Mouse (Mus musculus): ENCODE measurements at regions not wholly inside any gene's neighbourhood (a gene's known extent, or its start where the extent isn't known, plus 50 kb on each side); places are given as distances from the start of the nearest gene placed in this dataset.

DNA sequence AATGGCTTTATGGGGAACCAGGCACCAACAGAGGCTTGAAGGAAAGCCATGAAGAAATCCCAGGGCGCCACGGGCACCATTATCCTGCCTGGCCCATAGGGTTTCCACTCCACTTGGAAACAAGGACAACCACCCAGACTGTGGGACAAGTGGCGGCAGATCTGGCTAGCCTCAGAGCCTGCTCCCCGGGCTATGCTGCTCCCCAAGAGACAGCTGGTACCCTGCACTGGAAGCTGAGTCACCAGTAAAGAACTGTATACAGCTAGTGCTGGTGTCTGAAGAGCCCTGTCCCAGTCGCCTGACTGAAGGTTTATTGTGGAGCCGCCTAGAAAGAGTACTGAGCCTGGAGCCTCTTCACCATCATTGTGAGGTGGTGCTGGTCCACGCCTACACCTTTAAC is 140.6 kb upstream of the Zfp703 start:
- Histone ChIP-seq H3K36me3 (ENCODE audit: control insufficient read depth, insufficient read depth, low read length, poor library complexity, severe bottlenecking) (no peaks in the 10 kb centered on the region), H3K9me3 (replicated peaks; ENCODE audit: control insufficient read depth, insufficient read depth, low read length, poor library complexity, severe bottlenecking) (no peaks in the 10 kb centered on the region)

DNA sequence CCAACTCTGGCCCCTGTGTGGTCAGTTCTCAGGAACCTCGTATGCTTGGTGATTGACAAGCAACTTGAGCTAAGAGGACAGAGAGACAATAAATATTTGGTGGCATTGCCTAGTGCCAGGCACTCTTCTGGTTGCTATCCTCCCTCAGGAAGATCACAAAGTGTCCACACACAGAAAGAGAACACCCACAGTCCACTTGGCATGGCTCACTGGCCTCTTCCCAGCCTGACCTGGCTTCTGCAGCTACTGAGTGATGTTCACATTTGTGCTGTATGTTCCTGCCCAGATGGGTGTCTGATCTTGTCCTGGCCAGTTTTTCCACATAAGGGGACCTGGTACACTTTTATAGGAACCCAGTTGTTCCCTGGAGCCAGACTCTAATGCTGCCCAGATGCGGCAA is 136.8 kb upstream of the Zfp703 start:
- H3K36me3 ChIP-seq (ENCODE audit: control insufficient read depth, insufficient read depth, low read length, poor library complexity, severe bottlenecking): no peaks in the 10 kb centered on the region
- H3K4me3 ChIP-seq (ENCODE audit: low read depth, low read length): no peak overlapping the region
- no peaks in the 10 kb centered on the region for H3K27me3 ChIP-seq (ENCODE audit: control insufficient read depth, insufficient read depth, low read length, poor library complexity, severe bottlenecking)
- H3K9ac ChIP-seq (ENCODE audit: low read depth, poor library complexity, severe bottlenecking): no peak overlapping the region
- H3K9me3 ChIP-seq (replicated peaks; ENCODE audit: control insufficient read depth, insufficient read depth, low read length, poor library complexity, severe bottlenecking): no peaks in the 10 kb centered on the region
- H3K27ac ChIP-seq (ENCODE audit: insufficient read depth, low read length): no peak overlapping the region
- TF ChIP-seq EP300 (IDR thresholded peaks at IDR 0.05; ENCODE audit: insufficient read depth, low read depth, low read length): no peak
- TF ChIP-seq CTCF (IDR thresholded peaks at IDR 0.05; ENCODE audit: low read depth, low read length): no peak
- no peak for TF ChIP-seq POLR2A (IDR thresholded peaks at IDR 0.05; ENCODE audit: insufficient read depth, low read length)
- H3K4me1 ChIP-seq (ENCODE audit: control insufficient read depth, insufficient read depth, low read length): peaks cover 3% of the 10 kb centered on the region

More for the DNA sequence above, 140.6 kb upstream of the Zfp703 start:
- TF ChIP-seq POLR2A (IDR thresholded peaks at IDR 0.05; ENCODE audit: insufficient read depth, low read length) (no peak), CTCF (IDR thresholded peaks at IDR 0.05; ENCODE audit: low read depth, low read length) (no peak)
- Histone ChIP-seq H3K27ac (ENCODE audit: insufficient read depth, low read length) (no peak overlapping the region), H3K4me3 (ENCODE audit: low read depth, low read length) (no peak overlapping the region), H3K27me3 (ENCODE audit: control insufficient read depth, insufficient read depth, low read length, poor library complexity, severe bottlenecking) (no peaks in the 10 kb centered on the region), H3K9ac (ENCODE audit: low read depth, poor library complexity, severe bottlenecking) (no peak overlapping the region), H3K4me1 (ENCODE audit: control insufficient read depth, insufficient read depth, low read length) (no peaks in the 10 kb centered on the region)

DNA sequence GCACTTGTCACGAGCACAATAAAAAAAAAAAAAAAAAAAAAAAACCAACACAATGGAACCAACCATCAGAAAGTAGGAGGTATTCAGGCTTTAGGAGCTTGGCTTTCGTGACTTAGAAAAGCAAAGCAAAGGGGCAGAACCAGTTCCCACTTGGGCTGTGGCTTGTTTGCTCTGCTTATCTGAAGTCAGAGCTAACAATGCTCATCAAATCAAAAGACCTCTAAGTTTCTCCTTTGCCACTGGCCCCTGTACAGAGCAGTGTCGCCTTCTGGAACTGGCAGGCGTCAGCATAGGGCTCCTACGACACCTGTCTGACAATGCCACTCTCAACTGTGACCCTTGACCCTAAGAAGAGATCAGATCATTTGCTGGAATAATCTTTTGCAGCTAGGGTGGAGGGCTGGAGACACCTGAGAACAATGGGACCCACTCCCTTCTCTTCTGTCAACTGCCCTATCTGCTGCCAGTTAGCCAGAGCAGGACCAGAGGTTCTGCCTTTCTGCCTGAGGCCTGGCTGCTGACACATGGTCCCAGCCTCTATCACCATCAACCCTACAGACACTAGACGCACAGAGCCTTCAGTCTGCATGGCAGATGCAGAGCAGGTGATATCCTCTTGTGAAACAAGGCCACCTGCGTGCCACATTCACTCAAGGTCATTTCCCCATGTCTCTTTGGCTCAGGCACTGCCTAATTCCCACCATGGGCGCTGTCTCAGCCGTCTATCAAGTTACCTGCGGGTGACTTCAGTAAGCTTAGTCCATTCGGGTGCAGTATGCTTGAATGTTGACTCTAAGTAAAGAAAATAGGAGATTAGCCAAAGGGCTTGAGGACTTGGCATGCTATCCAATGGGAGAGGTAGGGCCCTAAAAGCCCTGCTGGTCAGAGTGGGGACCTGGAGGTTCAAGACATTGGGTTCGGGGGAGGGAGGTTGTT is 136.1 kb upstream of the Zfp703 start:
- Histone ChIP-seq H3K27ac (ENCODE audit: insufficient read depth, low read length) (no peak overlapping the region), H3K4me3 (ENCODE audit: low read depth, low read length) (no peak overlapping the region), H3K9me3 (replicated peaks; ENCODE audit: control insufficient read depth, insufficient read depth, low read length, poor library complexity, severe bottlenecking) (no peaks in the 10 kb centered on the region), H3K4me1 (ENCODE audit: control insufficient read depth, insufficient read depth, low read length) (peaks cover 5% of the 10 kb centered on the region), H3K36me3 (ENCODE audit: control insufficient read depth, insufficient read depth, low read length, poor library complexity, severe bottlenecking) (no peaks in the 10 kb centered on the region), H3K27me3 (ENCODE audit: control insufficient read depth, insufficient read depth, low read length, poor library complexity, severe bottlenecking) (no peaks in the 10 kb centered on the region), H3K9ac (ENCODE audit: low read depth, poor library complexity, severe bottlenecking) (no peak overlapping the region)
- TF ChIP-seq EP300 (IDR thresholded peaks at IDR 0.05; ENCODE audit: insufficient read depth, low read depth, low read length) (no peak), POLR2A (IDR thresholded peaks at IDR 0.05; ENCODE audit: insufficient read depth, low read length) (no peak), CTCF (IDR thresholded peaks at IDR 0.05; ENCODE audit: low read depth, low read length) (no peak)

DNA sequence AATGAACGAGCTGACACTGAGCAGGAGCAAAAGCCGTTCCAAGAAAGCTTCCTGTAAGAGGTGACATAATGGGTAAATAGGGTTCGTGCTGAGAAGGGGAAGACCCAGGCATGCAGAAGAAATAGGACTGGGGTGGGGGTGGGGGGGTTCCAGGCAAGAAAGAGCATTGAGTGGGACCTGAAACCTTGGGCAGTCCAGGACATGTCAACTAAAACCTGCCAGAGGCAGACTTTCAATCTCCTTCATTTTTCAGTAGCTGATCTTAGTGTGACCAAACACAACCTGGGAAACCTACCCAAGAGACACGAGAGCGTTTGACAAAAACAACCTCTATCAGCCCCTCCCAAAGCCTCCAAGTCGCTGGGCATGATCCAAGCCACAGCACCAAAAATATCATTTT is 133.4 kb upstream of the Zfp703 start:
- TF ChIP-seq POLR2A (IDR thresholded peaks at IDR 0.05; ENCODE audit: insufficient read depth, low read length): no peak
- TF ChIP-seq EP300 (IDR thresholded peaks at IDR 0.05; ENCODE audit: insufficient read depth, low read depth, low read length): no peak
- TF ChIP-seq CTCF (IDR thresholded peaks at IDR 0.05; ENCODE audit: low read depth, low read length): no peak
- no peaks in the 10 kb centered on the region for H3K36me3 ChIP-seq (ENCODE audit: control insufficient read depth, insufficient read depth, low read length, poor library complexity, severe bottlenecking)
- H3K9ac ChIP-seq (ENCODE audit: low read depth, poor library complexity, severe bottlenecking): no peak overlapping the region
- H3K4me3 ChIP-seq (ENCODE audit: low read depth, low read length): no peak overlapping the region
- H3K4me1 ChIP-seq (ENCODE audit: control insufficient read depth, insufficient read depth, low read length): peaks cover 5% of the 10 kb centered on the region
- no peaks in the 10 kb centered on the region for H3K9me3 ChIP-seq (replicated peaks; ENCODE audit: control insufficient read depth, insufficient read depth, low read length, poor library complexity, severe bottlenecking)
- no peaks in the 10 kb centered on the region for H3K27me3 ChIP-seq (ENCODE audit: control insufficient read depth, insufficient read depth, low read length, poor library complexity, severe bottlenecking)
- H3K27ac ChIP-seq (ENCODE audit: insufficient read depth, low read length): no peak overlapping the region

DNA sequence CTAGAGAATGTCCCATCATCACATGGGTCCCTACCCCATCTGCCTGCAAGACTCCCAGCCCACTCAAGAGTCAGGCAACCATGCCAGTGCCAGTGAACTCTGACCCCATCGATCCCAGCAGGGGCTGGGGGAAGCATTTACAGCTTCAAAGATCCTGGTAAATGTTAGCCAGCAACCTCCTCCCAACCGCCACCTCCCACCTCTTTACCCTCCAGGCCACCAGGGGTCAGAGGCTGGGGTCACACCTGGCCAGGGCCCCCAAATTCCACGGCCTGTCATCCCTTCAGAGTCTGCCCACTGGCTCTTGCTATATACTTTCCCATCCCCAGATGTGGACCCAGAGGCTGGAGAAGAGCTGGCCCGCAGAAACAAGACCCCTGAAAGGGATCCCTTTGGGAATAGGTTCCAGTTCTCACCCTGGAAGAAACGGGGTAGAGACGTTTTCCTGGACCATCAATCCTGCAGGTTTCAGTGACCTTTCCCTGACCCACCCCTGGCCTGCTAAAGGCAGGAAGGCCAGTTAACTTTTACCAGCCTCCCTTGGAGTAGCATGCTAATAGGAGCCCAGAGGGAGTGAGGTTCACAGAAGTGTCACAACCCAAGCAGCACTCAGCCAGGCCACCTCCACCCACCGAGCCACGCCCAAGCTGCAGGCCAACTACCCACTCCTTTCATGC is 132.9 kb upstream of the Zfp703 start:
- Histone ChIP-seq H3K4me1 (ENCODE audit: control insufficient read depth, insufficient read depth, low read length) (peaks cover 5% of the 10 kb centered on the region), H3K9ac (ENCODE audit: low read depth, poor library complexity, severe bottlenecking) (no peak overlapping the region), H3K9me3 (replicated peaks; ENCODE audit: control insufficient read depth, insufficient read depth, low read length, poor library complexity, severe bottlenecking) (no peaks in the 10 kb centered on the region), H3K36me3 (ENCODE audit: control insufficient read depth, insufficient read depth, low read length, poor library complexity, severe bottlenecking) (no peaks in the 10 kb centered on the region), H3K27ac (ENCODE audit: insufficient read depth, low read length) (no peak overlapping the region), H3K4me3 (ENCODE audit: low read depth, low read length) (no peak overlapping the region), H3K27me3 (ENCODE audit: control insufficient read depth, insufficient read depth, low read length, poor library complexity, severe bottlenecking) (no peaks in the 10 kb centered on the region)
- TF ChIP-seq EP300 (IDR thresholded peaks at IDR 0.05; ENCODE audit: insufficient read depth, low read depth, low read length) (peak; percentile 37; the same call in 1 of the 2 replicates), CTCF (IDR thresholded peaks at IDR 0.05; ENCODE audit: low read depth, low read length) (no peak), POLR2A (IDR thresholded peaks at IDR 0.05; ENCODE audit: insufficient read depth, low read length) (no peak)

DNA sequence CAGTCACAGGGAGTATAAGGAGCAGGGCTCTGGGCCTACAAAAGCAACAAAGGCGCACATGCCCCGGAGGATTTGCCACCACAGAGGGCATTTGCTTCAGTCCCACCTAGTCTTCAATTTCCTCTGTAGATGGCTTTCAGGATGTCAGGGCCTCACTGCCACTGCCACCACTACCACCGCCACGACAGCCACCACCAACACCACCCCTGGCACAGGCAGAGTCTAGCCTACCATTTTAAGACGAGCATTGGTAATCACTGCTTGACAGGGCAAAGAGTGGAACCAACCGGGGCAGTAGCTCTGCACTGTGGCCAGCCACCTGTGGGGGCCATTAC is 132.3 kb upstream of the Zfp703 start:
- Histone ChIP-seq H3K27me3 (ENCODE audit: control insufficient read depth, insufficient read depth, low read length, poor library complexity, severe bottlenecking) (no peaks in the 10 kb centered on the region), H3K9me3 (replicated peaks; ENCODE audit: control insufficient read depth, insufficient read depth, low read length, poor library complexity, severe bottlenecking) (no peaks in the 10 kb centered on the region), H3K4me1 (ENCODE audit: control insufficient read depth, insufficient read depth, low read length) (peaks cover 5% of the 10 kb centered on the region), H3K4me3 (ENCODE audit: low read depth, low read length) (no peak overlapping the region), H3K27ac (ENCODE audit: insufficient read depth, low read length) (no peak overlapping the region), H3K36me3 (ENCODE audit: control insufficient read depth, insufficient read depth, low read length, poor library complexity, severe bottlenecking) (no peaks in the 10 kb centered on the region), H3K9ac (ENCODE audit: low read depth, poor library complexity, severe bottlenecking) (no peak overlapping the region)
- TF ChIP-seq POLR2A (IDR thresholded peaks at IDR 0.05; ENCODE audit: insufficient read depth, low read length) (no peak), CTCF (IDR thresholded peaks at IDR 0.05; ENCODE audit: low read depth, low read length) (no peak), EP300 (IDR thresholded peaks at IDR 0.05; ENCODE audit: insufficient read depth, low read depth, low read length) (no peak)
